18 mouse cellular contexts compared by ENCODE assay signal in genomic region chr14:101927646-101928244, GRCm38 (mm10).
"Had no signal": no experiment of that assay in that cellular context is flagged by ENCODE, and none has a peak within 500 bp of the region (broad histone marks: within the 10 kb centered on the region; RNA-seq: fewer than 3 reads in every experiment).

No protein-coding gene starts in this region.

- H3K4me1 ChIP-seq: kidney, embryonic 15.5 days; limb, embryonic 15.5 days; liver, embryonic 13.5 days; lung, embryonic 15.5 days; megakaryocyte, embryonic 14.5 days; stomach, embryonic 15.5 days had no signal

- DNase-seq: kidney, adult 2 months; kidney, postnatal 25 days; layer of hippocampus, postnatal 36 days; liver, embryonic 13.5 days; liver, postnatal 0 days; lung, postnatal 14 days; retina, postnatal 1 day; right cerebral cortex, postnatal 4 days; thymus, adult 2 months; thymus, postnatal 25 days had no signal

- H3K9me3 ChIP-seq: kidney, embryonic 15.5 days; limb, embryonic 15.5 days; liver, embryonic 13.5 days; lung, embryonic 15.5 days; stomach, embryonic 15.5 days had no signal

- H3K4me3 ChIP-seq: kidney, embryonic 15.5 days; limb, embryonic 15.5 days; liver, embryonic 13.5 days; lung, embryonic 15.5 days; megakaryocyte, embryonic 14.5 days; myocyte; stomach, embryonic 15.5 days had no signal

- H3K4me2 ChIP-seq: kidney, embryonic 15.5 days; limb, embryonic 15.5 days; liver, embryonic 13.5 days; lung, embryonic 15.5 days; stomach, embryonic 15.5 days had no signal

- ATAC-seq: intestine, embryonic 16.5 days; liver, postnatal 0 days had no signal

- H3K27me3 ChIP-seq: kidney, embryonic 15.5 days; limb, embryonic 15.5 days; liver, embryonic 13.5 days; lung, embryonic 15.5 days; megakaryocyte, embryonic 14.5 days; stomach, embryonic 15.5 days had no signal

- H3K36me3 ChIP-seq: kidney, embryonic 15.5 days; liver, embryonic 13.5 days; stomach, embryonic 15.5 days had no signal

- H3K27ac ChIP-seq: kidney, embryonic 15.5 days; limb, embryonic 15.5 days; liver, embryonic 13.5 days; lung, embryonic 15.5 days; macrophage; stomach, embryonic 15.5 days had no signal

- H3K9ac ChIP-seq: kidney, embryonic 15.5 days; limb, embryonic 15.5 days; liver, embryonic 13.5 days; liver, postnatal 0 days; lung, embryonic 15.5 days; stomach, embryonic 15.5 days had no signal
